Mouse (Mus musculus): ENCODE measurements at regions not wholly inside any gene's neighbourhood (a gene's known extent, or its start where the extent isn't known, plus 50 kb on each side); places are given as distances from the start of the nearest gene placed in this dataset.
A peak's percentile ranks its signal among the peaks of the same experiment; 100 is the strongest.
"Not testable (repeated sequence)": the region's sequence is repeated elsewhere in the genome, so short reads cannot be mapped to it uniquely, and the experiment has no call there.

- not testable (repeated sequence) for DNase-seq
Measured at GRCm38 (mm10) chr7:77200903-77201302, 971.2 kb downstream of the Agbl1 start.

GRCm38 (mm10) chr7:77205604-77206003 is 975.9 kb downstream of the Agbl1 start:
- no peak for DNase-seq

DNA sequence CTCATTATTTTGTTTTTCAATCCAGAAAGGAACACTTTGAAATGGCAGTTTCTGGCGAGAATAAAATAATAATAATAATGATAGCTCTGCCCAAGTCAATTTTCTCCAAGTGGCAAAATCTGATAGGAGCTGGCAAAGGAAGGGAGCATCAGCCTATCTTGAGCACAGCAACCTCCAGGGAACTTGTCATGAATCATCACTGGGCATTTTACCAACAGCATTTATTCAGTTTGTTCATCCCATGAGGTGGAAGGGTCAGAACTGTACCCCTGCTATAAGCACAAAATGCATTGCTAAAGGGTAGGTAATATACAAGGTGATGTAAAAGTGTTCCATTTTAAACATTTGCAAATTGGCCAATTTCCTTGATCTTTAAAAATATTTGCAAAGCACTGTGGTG is 1019.7 kb downstream of the Agbl1 start:
- no peak for DNase-seq

DNA sequence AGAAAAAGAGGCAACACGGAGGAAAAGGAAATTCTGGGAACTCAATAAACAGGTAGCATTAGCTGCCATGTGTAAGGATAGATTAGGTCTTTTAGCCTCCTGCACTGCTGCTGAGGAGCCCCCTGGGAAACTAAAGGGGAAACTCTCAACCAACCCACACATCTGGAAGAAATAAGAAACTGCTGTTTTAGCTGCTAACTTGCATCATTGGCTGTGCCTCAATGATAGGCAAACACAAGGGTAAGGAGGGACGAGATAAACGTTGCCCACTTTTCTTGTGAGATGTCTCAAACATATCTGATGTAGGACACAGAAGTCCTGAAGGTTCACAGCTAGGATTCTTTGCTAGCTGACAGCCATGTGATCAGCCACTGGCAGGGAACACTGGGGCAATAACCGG is 1058.0 kb downstream of the Agbl1 start:
- no peak for DNase-seq

DNA sequence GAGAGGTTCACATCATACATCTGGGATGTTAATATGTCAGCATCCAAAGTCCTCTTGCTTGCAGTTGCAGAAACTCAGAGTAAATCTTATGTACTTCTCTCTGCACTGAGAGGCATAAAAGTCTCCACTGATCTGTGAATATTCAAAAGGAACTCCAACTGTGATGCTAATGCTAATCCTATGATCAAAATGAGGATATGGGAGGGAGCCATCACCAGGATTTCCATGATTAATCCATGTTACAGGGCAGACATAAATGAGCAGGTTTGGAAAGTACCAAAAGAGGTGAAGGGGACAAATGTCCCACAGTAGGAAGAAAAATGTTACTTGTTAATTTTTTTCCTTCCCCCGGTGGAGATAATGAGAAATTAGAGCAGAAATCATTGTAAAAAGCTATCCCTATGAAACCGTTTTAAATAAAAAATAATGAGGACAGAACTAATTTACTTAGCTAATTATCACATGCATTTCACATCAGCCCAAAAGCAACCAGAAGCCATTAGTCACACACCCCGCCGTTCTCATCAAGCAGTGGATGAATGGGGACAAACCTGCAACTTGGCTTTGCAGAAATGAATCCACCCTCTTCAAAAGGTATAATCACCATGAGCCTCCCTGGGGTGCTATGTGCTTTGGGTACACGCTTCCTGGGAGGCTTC is 1065.4 kb downstream of the Agbl1 start:
- DNase-seq: no peak

GRCm38 (mm10) chr7:77303227-77303626 is 1073.5 kb downstream of the Agbl1 start:
- peak; percentile 5 for DNase-seq

GRCm38 (mm10) chr7:77303935-77304334 is 1074.2 kb downstream of the Agbl1 start:
- peak; percentile 20 for DNase-seq

DNA sequence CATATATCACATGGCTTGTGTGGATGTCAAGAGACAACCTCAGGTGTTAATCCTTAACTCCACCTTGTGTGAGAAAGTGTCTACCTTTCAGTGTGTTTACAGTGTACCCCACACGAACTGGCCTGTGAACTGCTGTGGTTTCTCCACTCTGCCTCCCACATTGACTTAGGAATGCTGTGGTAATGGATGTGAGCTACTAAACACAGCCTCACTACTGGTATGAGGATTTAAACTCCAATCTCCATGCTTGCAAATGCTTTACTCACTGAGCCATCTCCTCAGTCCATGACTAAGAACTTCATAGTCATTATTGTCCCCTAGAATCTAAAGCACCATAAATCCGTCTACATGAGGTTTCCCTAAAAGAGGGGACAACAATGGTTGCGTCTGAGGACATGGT is 1075.8 kb downstream of the Agbl1 start:
- no peak for DNase-seq

DNA sequence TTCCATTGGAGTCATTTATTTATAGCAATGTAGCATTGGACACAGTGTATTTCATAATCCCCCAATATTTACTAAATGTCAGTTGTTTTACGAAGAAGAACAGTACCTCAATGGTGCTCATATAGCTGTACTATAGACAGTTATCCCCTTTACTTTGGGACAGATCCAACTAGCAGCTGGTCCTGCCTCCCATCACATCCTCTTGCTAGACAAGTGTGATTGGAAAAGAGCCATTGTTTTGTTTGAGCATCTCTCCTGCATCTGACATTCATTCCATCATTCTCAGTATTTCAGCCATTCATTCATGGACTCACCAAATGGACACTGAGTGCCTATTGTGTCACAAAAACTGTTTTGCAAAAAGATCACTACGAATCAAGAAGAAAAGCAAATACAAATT is 1082.0 kb downstream of the Agbl1 start:
- no peak for DNase-seq

GRCm38 (mm10) chr7:77325140-77325539 is 1095.5 kb downstream of the Agbl1 start:
- no peak for DNase-seq

- no peak for DNase-seq
Measured at GRCm38 (mm10) chr7:77326836-77327235, 1097.1 kb downstream of the Agbl1 start.

- no peak for DNase-seq
Measured at GRCm38 (mm10) chr7:77327516-77327915, 1097.8 kb downstream of the Agbl1 start.

- DNase-seq: no peak
Measured at GRCm38 (mm10) chr7:77338630-77339029, 1108.9 kb downstream of the Agbl1 start.
